Mouse (Mus musculus) urinary bladder, postnatal 4 days (tissue): ENCODE measurements around the gene Selenoo.

Experiments
- DNase-seq, 2 experiments: peaks; one replicate each; pipeline ENCODE4 v3.0.0; 2021 to 2022; ENCODE audit warnings: low spot score in 2 of 2

Gene Selenoo

DNA sequence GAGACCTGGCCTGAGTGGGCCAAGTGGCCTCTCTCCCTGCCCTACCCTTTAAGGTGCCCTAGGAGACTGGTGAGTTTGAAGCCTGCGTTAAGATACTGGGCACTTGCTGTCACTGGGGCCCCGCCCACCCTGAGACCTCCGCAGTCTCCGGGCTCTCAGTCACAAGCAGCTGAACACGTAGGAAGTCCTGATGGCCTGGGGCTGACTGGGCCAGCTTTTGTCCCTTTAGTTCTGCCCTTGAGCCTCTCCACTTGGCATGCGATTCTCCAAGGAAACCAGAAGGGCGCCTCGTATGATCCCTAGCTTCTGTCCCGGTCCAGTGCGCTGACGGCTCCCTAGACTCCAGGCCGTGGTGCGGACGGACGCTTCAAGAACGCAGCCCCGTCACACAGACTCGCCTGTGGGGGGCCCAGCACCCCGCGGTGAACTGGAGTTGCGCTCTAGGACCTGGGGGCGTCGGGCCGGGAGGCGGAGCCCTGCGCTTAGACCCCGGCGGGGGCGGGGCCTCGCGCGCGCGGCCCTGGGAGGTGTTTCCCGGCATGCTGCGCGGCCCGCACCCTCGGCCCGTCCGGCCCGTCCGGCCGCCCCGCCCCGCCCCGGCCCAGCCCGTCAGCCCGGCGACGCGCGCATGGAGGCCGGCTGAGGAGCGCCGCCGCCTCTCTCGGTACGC lies 13.3 kb upstream of the Selenoo start:
- DNase-seq = peak; percentile 89 to 90

DNA sequence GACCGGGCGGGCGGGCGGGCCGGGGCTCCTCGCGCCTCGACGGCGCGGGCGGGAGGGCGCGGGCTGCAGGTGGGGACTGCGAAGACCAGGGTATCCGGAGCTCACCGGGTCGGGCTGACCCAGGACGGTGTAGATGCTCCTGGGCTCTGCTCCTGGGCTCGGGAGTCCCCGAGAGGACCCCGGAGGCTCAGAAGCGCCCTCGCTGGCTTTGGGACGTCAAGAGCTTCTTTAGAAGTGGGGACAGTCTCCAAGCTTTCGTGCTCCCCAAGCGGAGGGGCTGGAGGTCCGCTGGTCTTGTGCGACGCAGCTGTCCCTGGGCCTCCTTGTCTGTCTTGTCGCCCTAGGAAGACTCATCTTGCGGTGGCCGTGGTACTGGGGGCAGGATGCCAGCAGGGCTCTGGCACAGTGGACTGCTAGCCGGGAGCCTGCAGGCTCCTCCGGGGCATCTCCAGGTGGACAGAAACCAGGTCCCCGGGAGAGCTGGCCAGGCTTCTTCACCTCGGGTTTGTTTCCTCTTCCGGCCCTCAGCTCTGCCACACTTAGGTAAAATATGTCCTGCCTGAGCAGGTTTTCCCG lies 12.6 kb upstream of the Selenoo start:
- DNase-seq = peak in 1 of 2 experiments; percentile 38

DNA sequence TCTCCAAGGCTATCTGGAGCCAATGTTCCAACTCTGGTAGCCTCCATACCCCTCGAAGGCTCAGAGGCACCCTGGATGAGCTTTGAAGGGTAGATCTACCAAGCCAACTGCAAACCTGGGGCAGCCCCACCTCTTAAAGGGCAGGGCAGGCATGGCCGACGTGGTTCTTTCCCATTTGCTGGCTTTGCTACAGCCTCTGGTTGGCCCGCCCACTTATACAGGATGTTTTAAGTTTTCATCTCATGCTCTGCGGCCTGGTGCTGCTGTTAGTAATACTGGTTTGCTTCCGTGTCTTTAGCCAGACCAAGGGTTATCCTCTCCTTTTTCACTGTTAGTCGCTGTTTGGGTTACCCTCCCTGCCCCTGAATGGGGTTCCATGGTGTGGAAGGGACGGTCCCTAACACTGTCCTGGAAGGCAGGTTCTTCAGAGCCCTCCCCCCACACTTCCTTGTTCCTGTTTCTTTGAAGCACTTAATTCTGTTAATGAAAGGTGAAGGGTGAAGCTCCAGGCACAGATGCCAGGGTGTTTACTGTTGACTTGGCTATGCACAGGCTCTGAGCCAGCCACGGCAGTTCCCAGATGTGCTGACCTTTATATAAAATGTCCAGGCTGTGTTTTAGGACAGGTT lies 10.6 kb upstream of the Selenoo start:
- DNase-seq = no peak

DNA sequence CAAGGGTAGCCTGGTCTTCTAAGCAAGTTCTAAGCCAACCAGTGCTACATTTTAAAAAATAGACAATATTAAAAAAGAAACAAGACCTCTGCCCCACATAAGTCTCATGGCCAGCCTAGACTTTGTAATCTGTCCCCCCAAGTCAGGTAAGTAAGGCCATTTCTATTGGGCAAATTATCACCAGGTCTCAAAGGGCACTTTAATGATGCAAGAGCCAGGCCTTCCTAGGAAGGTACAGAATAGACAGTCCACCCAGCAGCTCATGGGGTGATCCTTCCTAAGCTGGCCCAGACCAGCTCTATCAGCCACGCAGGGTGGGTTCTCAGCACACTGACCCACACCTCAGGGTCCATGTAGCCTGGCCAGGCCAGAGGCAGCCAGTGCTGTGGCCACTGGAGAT lies 5.0 kb upstream of the Selenoo start:
- DNase-seq = no peak

DNA sequence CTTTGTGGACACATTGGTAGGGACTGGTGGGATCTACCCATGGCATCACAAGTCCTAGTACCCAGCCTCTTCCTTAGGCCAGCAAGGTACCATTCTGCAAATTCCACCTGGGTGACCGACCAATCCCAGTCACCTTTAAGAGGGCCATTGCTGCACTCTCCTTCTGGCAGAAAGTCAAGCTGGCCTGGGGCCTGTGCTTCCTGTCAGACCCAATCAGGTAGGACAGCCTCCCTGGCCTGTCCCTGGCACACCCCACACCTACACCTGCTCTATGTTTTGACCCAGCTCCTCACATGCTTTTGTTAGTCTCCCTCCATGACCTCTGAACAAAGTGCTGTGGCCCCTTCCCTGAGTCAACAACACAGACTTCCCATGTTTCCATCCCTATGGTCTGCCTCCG lies 4.1 kb upstream of the Selenoo start:
- DNase-seq = no peak

DNA sequence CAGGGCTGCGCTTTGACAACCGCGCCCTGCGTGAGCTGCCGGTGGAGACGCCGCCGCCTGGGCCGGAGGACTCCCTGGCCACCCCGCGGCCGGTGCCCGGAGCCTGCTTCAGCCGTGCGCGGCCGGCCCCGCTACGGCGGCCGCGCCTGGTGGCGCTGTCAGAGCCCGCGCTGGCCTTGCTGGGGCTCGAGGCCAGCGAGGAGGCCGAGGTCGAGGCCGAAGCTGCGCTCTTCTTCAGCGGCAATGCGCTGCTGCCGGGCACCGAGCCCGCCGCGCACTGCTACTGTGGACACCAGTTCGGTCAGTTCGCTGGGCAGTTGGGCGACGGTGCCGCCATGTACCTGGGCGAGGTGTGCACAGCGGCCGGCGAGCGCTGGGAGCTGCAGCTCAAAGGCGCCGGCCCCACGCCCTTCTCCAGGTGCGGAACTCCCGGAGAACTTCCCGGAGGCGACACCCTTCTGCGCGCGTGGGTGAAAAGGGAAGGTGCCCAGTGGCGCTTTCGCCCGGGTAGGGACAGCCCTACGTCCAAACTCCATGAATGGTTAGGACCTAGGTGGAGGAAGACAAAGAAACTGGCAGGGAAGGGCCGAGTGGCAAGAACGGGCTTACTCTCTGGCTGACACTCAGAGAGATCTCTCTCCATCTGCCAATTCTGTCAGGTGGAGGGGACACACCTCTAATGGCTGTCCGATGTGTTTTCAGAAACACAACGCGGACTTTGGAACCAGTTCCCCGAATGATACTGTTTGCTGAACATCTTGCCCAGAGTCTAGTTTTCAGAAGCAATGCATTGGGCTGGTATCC lies 566 bp downstream of the Selenoo start:
- peak in 1 of 2 experiments; percentile 50 for DNase-seq

DNA sequence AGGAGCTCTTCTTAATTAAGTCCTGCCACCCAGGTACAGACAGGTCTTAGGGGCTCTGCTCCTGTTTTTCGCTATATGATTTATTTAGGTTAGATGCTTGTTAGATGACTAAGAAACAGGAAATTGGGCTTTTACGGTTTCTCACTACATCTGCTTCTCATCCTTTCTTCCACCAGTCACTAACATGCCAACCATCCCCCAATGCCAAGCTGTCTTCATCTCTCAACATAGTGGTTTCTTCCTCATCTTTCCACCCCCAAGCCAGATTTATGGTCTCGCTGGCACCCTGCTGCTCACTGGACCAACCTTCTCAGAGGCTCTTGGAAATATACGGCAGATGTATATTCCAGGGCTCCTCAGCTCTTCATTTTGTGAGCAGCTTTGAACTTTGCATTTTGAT lies 1.8 kb downstream of the Selenoo start:
- no peak for DNase-seq

DNA sequence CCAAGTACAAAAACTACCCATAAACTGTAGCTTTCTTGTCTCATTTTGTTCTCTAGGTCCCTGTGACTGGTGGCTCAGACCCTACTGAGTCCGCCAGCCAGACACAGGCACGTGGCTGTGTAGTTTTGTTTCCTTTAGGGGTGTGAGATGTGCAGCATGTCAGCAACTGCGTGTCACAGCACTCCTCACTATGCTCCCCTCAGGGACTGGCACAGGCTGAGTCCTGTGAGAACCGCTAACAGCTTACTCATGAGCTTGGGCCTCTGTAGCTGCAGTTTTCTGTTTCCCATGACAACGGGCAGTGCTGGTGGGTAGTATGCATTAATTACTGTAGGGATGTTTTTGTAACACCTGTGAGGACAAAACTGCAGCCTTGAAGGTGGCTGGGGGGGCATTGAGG lies 3.3 kb downstream of the Selenoo start:
- DNase-seq = no peak

DNA sequence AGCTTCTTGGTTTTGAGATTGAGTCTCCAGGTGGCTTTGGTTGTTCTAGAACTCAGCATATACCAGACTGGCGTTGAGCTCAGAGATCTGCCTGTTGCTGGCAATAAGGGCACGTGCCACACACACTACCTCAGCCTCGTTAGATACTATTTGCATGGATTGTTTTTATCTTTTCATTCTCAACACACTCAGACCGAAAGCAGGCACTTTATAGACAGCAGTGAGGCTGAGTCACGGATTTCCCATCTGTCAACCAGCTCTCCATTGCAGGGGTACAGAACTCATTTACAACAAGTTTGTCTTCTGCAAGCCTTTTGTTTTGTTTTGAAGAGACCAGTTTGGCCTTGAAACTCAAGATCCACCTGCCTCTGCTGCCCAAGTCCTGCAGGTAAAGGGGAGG lies 8.6 kb downstream of the Selenoo start:
- no peak for DNase-seq

DNA sequence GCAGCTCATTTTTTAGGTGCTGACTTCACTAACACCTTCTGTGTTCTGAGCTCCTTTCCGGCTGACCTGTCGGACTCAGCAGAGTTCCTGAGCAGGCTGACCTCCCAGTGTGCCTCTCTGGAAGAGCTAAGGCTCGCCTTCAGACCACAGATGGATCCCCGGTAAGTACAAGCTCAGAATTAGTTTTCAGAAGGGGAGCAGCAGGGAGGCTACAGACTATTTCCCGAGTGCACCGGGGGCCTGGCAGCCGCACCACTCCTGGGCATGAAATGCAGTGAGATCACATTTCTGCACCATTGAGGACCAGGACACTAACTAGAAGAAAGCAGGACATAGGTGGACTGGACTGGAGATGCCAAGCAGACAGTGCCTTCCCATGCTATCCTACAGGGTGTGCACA lies 9.7 kb downstream of the Selenoo start:
- DNase-seq = no peak

DNA sequence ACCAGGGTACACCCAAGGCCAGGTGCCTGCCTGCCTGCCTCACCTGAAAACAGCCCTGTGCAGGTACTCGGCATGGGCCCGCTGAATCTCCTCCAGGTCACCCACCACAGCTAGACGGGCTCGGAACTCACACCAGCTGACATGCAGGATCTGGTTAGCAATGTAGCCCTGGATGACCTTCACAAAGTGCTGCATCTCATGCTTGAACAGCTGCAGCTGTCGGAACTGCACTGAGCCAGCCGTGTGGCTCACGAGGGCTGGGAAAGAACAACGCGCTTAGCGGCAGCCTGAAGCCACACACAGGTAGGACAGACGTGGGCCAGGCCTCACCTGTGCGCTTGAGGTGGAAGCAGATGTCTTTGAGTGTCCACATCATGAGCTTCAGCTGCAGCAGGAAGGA lies 11.9 kb downstream of the Selenoo start:
- DNase-seq = no peak

DNA sequence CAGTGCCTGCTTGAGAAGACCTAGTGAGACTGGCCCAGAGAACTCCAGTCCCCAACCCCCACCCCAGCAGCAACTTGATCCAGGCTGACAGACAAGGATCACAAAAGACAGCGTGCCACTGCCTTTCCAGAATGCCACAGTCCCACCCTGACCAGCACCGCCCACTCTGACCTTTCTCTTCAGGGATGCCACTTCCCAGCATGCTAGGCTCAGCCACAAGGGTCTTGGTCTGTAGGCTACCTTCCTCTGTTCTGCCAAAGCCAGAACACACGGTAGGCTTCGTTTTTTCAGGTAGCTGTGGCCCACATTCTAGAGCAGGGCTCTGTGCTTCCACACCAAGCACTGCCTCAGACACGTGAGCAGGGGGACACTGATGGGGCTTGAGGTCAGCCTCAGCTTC lies 13.8 kb downstream of the Selenoo start:
- no peak for DNase-seq

DNA sequence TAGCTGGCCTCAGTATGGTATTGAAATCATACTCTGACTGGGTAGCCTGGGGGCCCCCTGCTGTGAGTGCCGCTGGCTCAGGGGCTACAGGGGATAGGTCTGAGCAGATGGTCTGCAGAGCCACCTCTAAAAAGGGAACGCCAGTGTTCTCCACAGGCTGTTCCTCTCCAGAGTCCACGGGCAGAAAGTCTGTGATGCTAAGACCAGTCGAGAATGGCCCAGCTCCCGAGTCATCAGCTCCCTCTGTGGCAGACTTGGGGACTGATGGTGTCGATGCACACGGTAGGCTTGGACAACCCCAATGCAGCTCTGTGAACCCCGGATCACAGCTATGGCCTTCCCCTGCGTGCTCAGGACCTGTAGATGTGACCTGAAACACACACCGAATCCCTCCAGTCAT lies 15.0 kb downstream of the Selenoo start:
- DNase-seq = no peak

DNA sequence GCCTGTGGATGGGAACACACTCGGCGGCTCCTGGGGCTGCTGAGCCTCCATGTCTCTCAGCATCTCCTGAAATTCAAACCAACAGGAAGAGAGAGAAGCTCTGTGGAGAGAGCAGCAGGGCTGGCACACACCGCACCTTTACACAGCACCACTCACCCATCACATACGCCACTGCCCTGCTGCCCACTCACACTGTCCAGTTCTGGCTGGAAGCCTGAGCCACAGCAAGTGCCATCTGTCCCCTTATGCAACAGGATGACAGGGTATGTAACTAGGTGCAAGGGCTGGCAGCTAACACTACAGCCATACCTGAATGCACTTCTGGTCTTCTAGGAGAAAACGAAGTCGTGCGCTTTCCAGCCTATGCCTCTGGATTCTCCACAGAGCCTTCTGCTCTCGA lies 15.5 kb downstream of the Selenoo start:
- no peak for DNase-seq

DNA sequence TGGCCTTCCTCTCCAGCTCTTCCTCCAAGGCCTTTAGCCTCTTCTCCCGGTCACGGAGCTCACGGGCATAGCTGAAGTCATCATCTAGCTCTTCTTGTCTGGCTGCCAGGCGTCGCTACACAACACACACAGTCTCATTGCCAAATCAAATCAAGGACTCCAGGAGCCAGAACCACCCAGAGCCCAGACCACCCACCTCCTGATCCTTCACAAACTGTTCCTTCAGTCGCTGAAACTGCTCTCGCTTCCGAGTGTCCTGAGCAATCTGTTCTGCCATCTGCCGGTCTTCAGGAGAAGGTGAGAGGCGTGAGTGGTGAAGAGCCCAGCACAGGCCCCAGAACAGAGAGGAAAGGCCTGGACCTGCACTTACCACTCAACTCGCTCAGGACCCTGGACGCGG lies 17.2 kb downstream of the Selenoo start:
- no peak for DNase-seq

DNA sequence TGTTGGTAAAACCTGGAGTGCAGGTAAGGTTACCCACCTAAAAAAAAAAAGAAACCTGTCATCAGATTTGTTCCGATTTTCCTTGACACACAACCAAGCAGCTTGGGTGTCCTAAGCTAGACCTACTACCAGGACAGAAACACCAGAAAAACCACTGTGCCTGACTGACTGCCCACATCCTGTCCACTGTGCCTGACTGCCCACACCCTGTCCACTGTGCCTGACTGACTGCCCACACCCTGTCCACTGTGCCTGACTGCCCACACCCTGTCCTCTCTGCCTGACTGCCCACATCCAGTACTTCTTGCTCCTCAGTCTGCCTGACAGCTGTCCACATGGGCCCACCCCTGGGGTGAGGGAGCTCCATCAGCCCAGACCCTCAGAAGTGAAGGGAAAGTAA lies 18.1 kb downstream of the Selenoo start:
- no peak for DNase-seq

DNA sequence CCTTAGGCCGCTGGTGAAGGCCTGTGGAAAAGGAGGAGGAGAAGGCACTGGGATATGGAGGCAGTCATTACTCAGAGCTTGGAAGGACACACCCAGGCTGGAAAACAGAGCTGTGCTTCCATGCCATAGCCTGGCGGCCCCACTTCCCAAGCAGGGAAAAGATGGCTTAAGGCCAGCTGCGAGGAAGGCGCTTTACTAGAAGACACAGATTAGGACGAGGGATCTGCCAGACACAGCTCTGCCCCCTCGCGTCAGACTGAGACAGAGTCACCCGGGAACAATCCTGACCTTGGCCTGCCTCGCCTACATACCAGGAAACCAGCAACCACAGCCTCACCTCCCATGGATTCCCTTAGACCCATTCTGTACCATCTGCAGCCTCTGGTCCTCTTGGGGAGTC lies 21.3 kb downstream of the Selenoo start:
- DNase-seq = no peak

DNA sequence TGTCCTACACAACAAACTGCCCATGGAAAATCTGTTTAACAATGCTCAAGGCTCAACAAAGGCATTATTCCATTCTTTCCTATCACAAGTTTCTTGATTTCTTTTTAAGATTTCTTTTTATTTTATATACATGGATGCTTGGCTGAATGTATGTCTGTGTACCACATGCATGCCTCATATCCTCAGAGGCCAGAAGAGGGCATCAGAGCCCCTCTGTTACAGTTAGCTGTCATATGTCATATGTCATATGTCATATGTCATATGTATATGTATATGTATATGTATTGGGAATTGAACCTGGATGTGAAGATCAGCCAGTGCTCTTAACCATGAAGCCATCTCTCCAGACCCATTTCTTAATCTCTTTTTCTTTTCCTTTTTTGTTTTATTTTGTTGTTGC lies 29.1 kb downstream of the Selenoo start:
- no peak for DNase-seq

DNA sequence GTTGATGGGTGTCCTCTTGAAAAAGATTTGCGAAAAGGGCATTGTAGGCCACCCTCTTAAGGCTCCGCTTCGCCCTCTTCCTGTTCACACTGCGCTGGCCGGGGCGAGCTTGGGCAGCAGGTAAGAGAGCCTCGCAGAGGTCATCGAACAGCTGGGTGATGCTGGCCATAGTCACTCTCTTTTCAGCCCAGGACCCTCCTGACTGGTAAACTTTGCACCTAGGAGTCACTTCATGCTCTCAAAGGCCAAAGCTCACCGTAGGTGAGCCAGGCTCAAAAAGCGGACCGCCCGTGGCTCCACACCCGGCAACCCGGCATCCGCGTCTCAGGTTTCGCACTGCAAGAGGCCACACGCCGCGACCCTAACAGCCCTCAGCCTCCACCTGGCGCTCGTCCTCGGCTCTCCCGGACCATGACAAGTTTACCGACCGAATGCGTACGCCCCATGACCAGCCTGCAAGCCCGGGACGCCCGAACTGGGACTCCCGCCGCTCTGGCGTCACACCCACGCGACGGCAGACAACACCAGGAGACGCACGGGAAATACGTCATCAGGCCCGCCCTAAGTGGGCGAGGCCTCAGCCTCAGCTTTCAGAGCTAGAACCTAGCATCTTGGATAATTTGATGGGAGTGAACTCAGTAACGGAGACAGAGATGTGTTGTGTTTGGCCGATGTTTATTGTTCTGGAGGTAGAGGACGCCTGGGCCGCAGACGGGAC lies 33.9 kb downstream of the Selenoo start, which contains the start of gene Tubgcp6:
Gene Tubgcp6, minus strand, starts transcription at position 464 of the 718 bp plus-strand sequence.
- DNase-seq = peak; percentile 88 to 95

DNA sequence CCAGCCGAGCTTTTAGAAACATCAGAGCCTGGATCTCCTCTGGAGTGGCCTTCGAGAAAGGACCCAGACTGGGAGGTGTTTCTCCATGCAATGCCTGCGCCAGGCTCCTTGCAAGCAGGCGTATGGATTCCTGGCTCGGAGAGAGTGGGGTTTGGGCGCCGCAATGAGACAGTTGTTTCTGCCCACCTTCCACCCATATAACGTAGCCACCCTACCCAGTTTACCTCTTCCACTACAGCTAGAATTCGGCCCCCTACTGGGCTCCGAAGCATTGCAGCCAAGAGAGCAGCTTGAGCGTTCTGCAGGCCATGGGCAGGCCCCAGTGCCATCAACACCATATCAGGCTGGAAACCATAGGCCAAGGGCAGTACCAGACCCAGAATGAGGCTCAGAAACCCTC lies 34.7 kb downstream of the Selenoo start:
- no peak for DNase-seq

DNA sequence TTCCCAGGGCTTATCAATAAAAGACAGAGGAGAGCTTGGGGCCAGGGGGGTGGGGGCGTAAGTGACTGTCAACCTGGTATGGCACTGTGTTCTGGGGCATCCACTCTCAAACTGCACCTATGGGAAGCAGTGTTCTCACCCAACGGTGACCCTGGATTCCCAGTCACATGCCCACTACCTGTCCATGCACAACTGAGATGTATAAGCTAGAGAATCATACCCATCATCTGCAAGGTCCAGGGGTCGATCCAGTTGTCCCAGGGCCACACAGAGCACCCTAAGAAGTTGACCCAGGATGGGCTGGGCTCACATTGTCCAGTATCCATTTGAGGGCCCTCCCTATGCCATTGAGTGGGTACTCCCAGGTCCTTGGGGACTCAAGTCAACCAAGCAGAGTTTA lies 35.4 kb downstream of the Selenoo start:
- DNase-seq = no peak

DNA sequence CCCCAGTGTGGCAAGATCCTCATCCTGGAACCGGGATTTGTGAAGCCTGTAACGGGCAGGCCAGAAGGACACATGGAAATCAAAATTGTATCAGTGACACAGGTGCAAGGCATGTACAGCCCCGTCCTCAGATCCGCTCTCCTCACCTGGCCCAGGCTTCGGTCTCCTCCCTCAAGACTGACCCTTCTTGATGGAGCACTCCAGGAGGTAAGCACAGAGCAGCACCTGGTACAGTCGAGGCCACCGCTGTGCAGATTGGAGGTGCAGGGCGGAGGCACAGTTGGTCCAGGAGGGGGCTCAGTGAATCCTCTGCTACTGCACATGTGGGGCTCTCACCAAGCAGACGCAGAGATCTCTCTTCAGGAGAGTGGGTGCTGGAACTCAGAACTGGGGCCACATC lies 36.5 kb downstream of the Selenoo start:
- DNase-seq = no peak
